Mouse (Mus musculus) olfactory bulb, adult 2 months (tissue): Measurements from ENCODE around the gene Arcn1.

ENCODE experiments used
- CTCF ChIP-seq: fragments of 200-500 bp; IDR thresholded peaks from 2 replicates; pipeline ENCODE4 v1.5.1; 2012; ENCODE audit warnings: low read depth, mild to moderate bottlenecking, low read length, moderate library complexity; ENCODE audit not compliant: insufficient read depth
- POLR2A ChIP-seq: fragments of 200-500 bp; IDR thresholded peaks from 2 replicates; pipeline ENCODE4 v1.6.1; 2012; ENCODE audit warnings: mild to moderate bottlenecking, low read depth, low read length, moderate library complexity; ENCODE audit not compliant: insufficient read depth

GRCm38 (mm10) chr9:44711602-44712001 lies 56.0 kb downstream of the Arcn1 start:
- no peak for TF ChIP-seq CTCF
- no peak for TF ChIP-seq POLR2A
